Mouse (Mus musculus): Measurements from ENCODE around the gene Lactbl1.

The Lactbl1 gene

GRCm38 (mm10) chr4:136636983-136637562, 14.7 kb downstream of the Lactbl1 start:
- DNase-seq: no peak

- peak; percentile 84 for DNase-seq
These were observed 15.3 kb downstream of the Lactbl1 start for GRCm38 (mm10) chr4:136637563-136638229.

GRCm38 (mm10) chr4:136638230-136638750, 15.9 kb downstream of the Lactbl1 start:
- DNase-seq: no peak

GRCm38 (mm10) chr4:136638890-136639289, 16.5 kb downstream of the Lactbl1 start:
- no peak for DNase-seq

GRCm38 (mm10) chr4:136648922-136649479, 26.6 kb downstream of the Lactbl1 start:
- peak; percentile 93 for DNase-seq

- DNase-seq: no peak
These were observed 27.2 kb downstream of the Lactbl1 start for GRCm38 (mm10) chr4:136649480-136650196.

GRCm38 (mm10) chr4:136650261-136650660, 27.8 kb downstream of the Lactbl1 start:
- DNase-seq: no peak

GRCm38 (mm10) chr4:136651357-136651811, 29.0 kb downstream of the Lactbl1 start:
- DNase-seq: no peak

- DNase-seq: peak; percentile 49
These were observed 29.6 kb downstream of the Lactbl1 start for GRCm38 (mm10) chr4:136651882-136652527.

- DNase-seq: no peak
These were observed 30.1 kb downstream of the Lactbl1 start for GRCm38 (mm10) chr4:136652528-136652910.

- DNase-seq: no peak
These were observed 30.6 kb downstream of the Lactbl1 start for GRCm38 (mm10) chr4:136653019-136653418.

GRCm38 (mm10) chr4:136653692-136654234, 31.3 kb downstream of the Lactbl1 start:
- DNase-seq: no peak

- no peak for DNase-seq
These were observed 35.5 kb downstream of the Lactbl1 start for GRCm38 (mm10) chr4:136657914-136658313.

GRCm38 (mm10) chr4:136665068-136665467, 42.6 kb downstream of the Lactbl1 start:
- DNase-seq: peak; percentile 50

GRCm38 (mm10) chr4:136666002-136666401, 43.6 kb downstream of the Lactbl1 start:
- DNase-seq: no peak

GRCm38 (mm10) chr4:136667757-136668156, 45.3 kb downstream of the Lactbl1 start:
- no peak for DNase-seq

GRCm38 (mm10) chr4:136672335-136673090, 50.1 kb downstream of the Lactbl1 start:
- no peak for DNase-seq

GRCm38 (mm10) chr4:136675439-136675838, 53.0 kb downstream of the Lactbl1 start:
- DNase-seq: no peak

GRCm38 (mm10) chr4:136678480-136678879, 56.1 kb downstream of the Lactbl1 start:
- DNase-seq: peak; percentile 89

GRCm38 (mm10) chr4:136679221-136679620, 56.8 kb downstream of the Lactbl1 start:
- DNase-seq: no peak

GRCm38 (mm10) chr4:136680641-136681040, 58.2 kb downstream of the Lactbl1 start:
- no peak for DNase-seq

GRCm38 (mm10) chr4:136684485-136684884, 62.1 kb downstream of the Lactbl1 start:
- peak; percentile 53 for DNase-seq

Measured in right cerebral cortex, postnatal 14 days (tissue).